In the genomic region with DNA sequence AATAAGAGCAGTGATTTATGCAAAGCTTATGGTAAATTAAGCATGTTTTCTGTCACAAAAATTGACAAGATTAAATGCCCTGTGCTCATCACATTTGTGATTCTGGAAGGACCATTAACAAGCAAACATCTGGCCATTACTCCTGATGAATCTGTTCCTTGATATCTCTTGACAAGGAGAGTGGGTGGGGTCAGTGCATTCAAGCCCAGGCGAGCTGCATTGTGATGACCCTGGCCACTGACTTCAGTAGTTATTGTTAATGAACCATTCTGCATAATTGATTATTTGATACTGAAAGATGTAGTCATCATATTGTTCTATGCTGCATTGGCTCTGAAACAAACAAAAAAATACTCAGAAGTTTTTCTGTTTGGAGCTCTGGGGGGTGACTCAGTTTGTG, we compare ENCODE assay signal across 18 mouse cellular contexts.
"Had no signal": no experiment of that assay in that cellular context is flagged by ENCODE, and none has a peak within 500 bp of the region (broad histone marks: within the 10 kb centered on the region; RNA-seq: fewer than 3 reads in every experiment).

No protein-coding gene starts in this region.

- H3K4me1 ChIP-seq: lung, embryonic 15.5 days; megakaryocyte, embryonic 14.5 days; midbrain, embryonic 13.5 days; midbrain, embryonic 15.5 days; neural tube, embryonic 12.5 days; stomach, embryonic 15.5 days had no signal

- H3K9me3 ChIP-seq: lung, embryonic 15.5 days; midbrain, embryonic 13.5 days; midbrain, embryonic 15.5 days; neural tube, embryonic 12.5 days; stomach, embryonic 15.5 days had no signal

- H3K27me3 ChIP-seq: lung, embryonic 15.5 days; megakaryocyte, embryonic 14.5 days; midbrain, embryonic 13.5 days; midbrain, embryonic 15.5 days; neural tube, embryonic 12.5 days; stomach, embryonic 15.5 days had no signal

- H3K27ac ChIP-seq: lung, embryonic 15.5 days; macrophage; midbrain, embryonic 13.5 days; midbrain, embryonic 15.5 days; neural tube, embryonic 12.5 days; stomach, embryonic 15.5 days; stomach, postnatal 0 days had no signal

- H3K9ac ChIP-seq: liver, postnatal 0 days; lung, embryonic 15.5 days; midbrain, embryonic 13.5 days; midbrain, embryonic 15.5 days; neural tube, embryonic 12.5 days; stomach, embryonic 15.5 days had no signal

- H3K36me3 ChIP-seq: lung, embryonic 15.5 days; midbrain, embryonic 13.5 days; midbrain, embryonic 15.5 days; neural tube, embryonic 12.5 days; stomach, embryonic 15.5 days had no signal

- H3K4me3 ChIP-seq: lung, embryonic 15.5 days; megakaryocyte, embryonic 14.5 days; midbrain, embryonic 13.5 days; midbrain, embryonic 15.5 days; neural tube, embryonic 12.5 days; stomach, embryonic 15.5 days had no signal

- H3K4me2 ChIP-seq: lung, embryonic 15.5 days; midbrain, embryonic 11.5 days; midbrain, embryonic 13.5 days; midbrain, embryonic 15.5 days; neural tube, embryonic 12.5 days; stomach, embryonic 15.5 days had no signal

- DNase-seq: liver, postnatal 0 days; lung, adult 2 months; lung, postnatal 14 days; lung, postnatal 36 days; right cerebral cortex, postnatal 14 days; thymus, adult 2 months; thymus, postnatal 25 days; thymus, postnatal 4 days had no signal

- ATAC-seq: liver, postnatal 0 days; lung, postnatal 0 days; midbrain, embryonic 13.5 days; midbrain, embryonic 15.5 days had no signal
